Mouse (Mus musculus) gastrocnemius, adult 18-20 months (tissue): ENCODE measurements at regions not wholly inside any gene's neighbourhood (a gene's known extent, or its start where the extent isn't known, plus 50 kb on each side); places are given as distances from the start of the nearest gene placed in this dataset.
"Not testable (repeated sequence)": the region's sequence is repeated elsewhere in the genome, so short reads cannot be mapped to it uniquely, and the experiment has no call there.

ENCODE experiments used
- DNase-seq: peaks from one replicate; pipeline ENCODE4 v3.0.0; 2021; ENCODE audit warnings: low spot score

- no peak for DNase-seq
Measured at GRCm38 (mm10) chr3:78574807-78575206, 711.5 kb downstream of the Rapgef2 start.

GRCm38 (mm10) chr3:78573299-78573698 lies 713.0 kb downstream of the Rapgef2 start:
- DNase-seq: no peak

- not testable (repeated sequence) for DNase-seq
Measured at GRCm38 (mm10) chr3:78564926-78565325, 721.4 kb downstream of the Rapgef2 start.
